Mouse (Mus musculus) bone marrow, adult 2 months (tissue): Measurements from ENCODE around the gene Ttc39b.

Experiments
- CTCF ChIP-seq: fragments of 200-500 bp; IDR thresholded peaks from 2 replicates; pipeline ENCODE4 v1.5.1; 2011; ENCODE audit warnings: low read length, control low read depth; ENCODE audit not compliant: control insufficient read depth, insufficient read depth
- POLR2A ChIP-seq: fragments of 200-500 bp; IDR thresholded peaks from 2 replicates; pipeline ENCODE4 v1.6.1; 2011; ENCODE audit warnings: low read depth, mild to moderate bottlenecking, control low read depth, low read length, borderline replicate concordance; ENCODE audit not compliant: control insufficient read depth

DNA sequence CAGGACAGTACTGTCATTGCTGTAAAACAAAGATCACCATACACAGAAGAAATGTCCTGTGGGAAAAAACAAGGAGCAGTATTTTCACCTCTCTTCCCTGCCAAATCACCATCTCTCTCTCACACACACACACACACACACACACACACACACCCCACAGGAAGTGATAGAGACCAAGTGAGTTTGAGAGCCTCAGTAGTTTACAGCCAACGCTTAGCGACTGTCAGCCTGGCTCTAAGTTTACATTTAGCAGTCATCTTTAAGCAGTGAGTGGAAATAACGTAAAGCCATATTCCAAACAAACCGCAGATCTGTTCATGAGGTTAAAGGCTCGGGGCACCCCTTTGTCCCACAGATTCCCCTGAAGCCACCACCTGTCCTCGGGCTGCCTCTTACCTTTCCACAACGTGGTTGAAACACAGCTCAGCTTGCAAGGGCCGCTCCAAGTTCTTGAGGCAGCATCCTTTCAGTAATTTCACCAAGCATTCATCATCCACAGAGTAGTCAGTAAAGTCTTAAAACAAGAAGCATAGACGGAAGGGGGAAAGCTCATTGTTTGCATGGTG lies 91.7 kb downstream of the Ttc39b start:
- no peak for TF ChIP-seq POLR2A
- no peak for TF ChIP-seq CTCF
